Mouse (Mus musculus) intestine, embryonic 16.5 days (tissue): ENCODE data around the gene Scarf1. TPM values are rescaled to one million over a fixed set of nuclear protein-coding genes. Genes with fewer than 3 reads are reported as not detected.
A peak's percentile ranks its signal among the peaks of the same experiment; 100 is the strongest.

Experiments used
- ATAC-seq: fragments of 200-750 bp; cut with Nextera tagmentation; 2 replicates; pipeline ENCODE4 v1.8.0; 2017; ENCODE audit warnings: moderate TSS enrichment, moderate library complexity
- H3K27ac ChIP-seq: fragments of 300-500 bp; sonication (generic); 2 replicates; pipeline ENCODE4 v1.5.1; 2014; ENCODE audit warnings: mild to moderate bottlenecking, low read length
- H3K27me3 ChIP-seq: fragments of 300-500 bp; sonication (generic); replicated peaks from 2 replicates; pipeline ENCODE4 v1.6.1; 2014; ENCODE audit warnings: low read length, control low read depth, mixed read lengths; ENCODE audit not compliant: control insufficient read depth, insufficient read depth
- H3K36me3 ChIP-seq: fragments of 300-500 bp; sonication (generic); 2 replicates; pipeline ENCODE4 v1.6.1; 2014; ENCODE audit warnings: low read length, control low read depth; ENCODE audit not compliant: control insufficient read depth, insufficient read depth
- H3K4me1 ChIP-seq: fragments of 300-500 bp; sonication (generic); 2 replicates; pipeline ENCODE4 v1.6.1; 2014; ENCODE audit warnings: low read length, control low read depth, mixed read lengths; ENCODE audit not compliant: control insufficient read depth, insufficient read depth
- H3K4me2 ChIP-seq: fragments of 300-500 bp; sonication (generic); 2 replicates; pipeline ENCODE4 v1.6.1; 2014; ENCODE audit warnings: low read depth, low read length, control low read depth
- H3K4me3 ChIP-seq: fragments of 300-500 bp; sonication (generic); 2 replicates; pipeline ENCODE4 v1.5.1; 2014; ENCODE audit warnings: mild to moderate bottlenecking, low read length
- H3K9ac ChIP-seq: fragments of 300-500 bp; sonication (generic); 2 replicates; pipeline ENCODE4 v1.6.1; 2014; ENCODE audit warnings: low read depth, low read length
- H3K9me3 ChIP-seq: fragments of 300-500 bp; sonication (generic); 2 replicates; pipeline ENCODE4 v1.6.1; 2016; ENCODE audit warnings: low read length, control low read depth; ENCODE audit not compliant: control insufficient read depth
- WGBS: fragments of 180-500 bp; shearing (Covaris S2); extraction: QIAGEN DNeasy Blood & Tissue Kit; methylation state at CpG from one replicate; pipeline ENCODE4 v1.1.7; 2014; 5-methylcytosine and 5-hydroxymethylcytosine counted together
- polyA plus RNA-seq: library from polyadenylated mRNA; unstranded; fragments of >200 nt; fragmentation: Nextera tagmentation; extraction: Ambion mirVana; gene quantifications from 2 replicates; pipeline ENCODE4 v1.2.1, GENCODE M21; 2015

The Scarf1 gene
- polyA plus RNA-seq, 1 experiment from 2014 or later = 6.0 TPM

- H3K36me3 ChIP-seq = no peaks in the 10 kb centered on the region
- WGBS = 90% methylated on average over 6 of the region's 6 CpGs
- H3K4me1 ChIP-seq = peaks cover 21% of the 10 kb centered on the region
- H3K4me2 ChIP-seq = no peak overlapping the region
- H3K27ac ChIP-seq = no peak overlapping the region
- H3K9me3 ChIP-seq = no peaks in the 10 kb centered on the region
- ATAC-seq = no peak
- H3K27me3 ChIP-seq = no peaks in the 10 kb centered on the region
- H3K9ac ChIP-seq = no peak overlapping the region
- no peak overlapping the region for H3K4me3 ChIP-seq
Measured at GRCm38 (mm10) chr11:75557142-75557541, 43.8 kb downstream of the Scarf1 start.

DNA sequence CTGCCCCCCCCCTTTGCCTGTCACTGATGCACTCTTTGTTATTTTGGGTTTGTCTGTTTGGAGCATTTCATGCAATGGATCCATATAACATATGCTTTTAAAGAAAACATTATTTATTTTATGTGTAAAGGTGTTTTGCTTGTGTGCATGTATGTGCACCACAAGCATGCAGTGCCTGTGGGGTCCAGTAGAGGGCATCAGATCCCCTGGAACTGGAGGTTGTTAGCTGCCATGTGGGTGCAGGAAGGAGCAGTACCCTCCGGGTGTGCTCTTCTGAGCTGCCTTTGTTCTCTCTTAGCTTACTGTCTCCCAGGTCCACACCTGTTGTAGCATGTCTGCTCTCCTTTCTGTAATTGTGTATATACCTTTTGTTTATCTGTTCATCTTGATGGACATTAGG is 44.8 kb downstream of the Scarf1 start:
- 83% methylated on average over 1 of the region's 1 CpGs for WGBS
- H3K27ac ChIP-seq = no peak overlapping the region
- no peaks in the 10 kb centered on the region for H3K9me3 ChIP-seq
- no peaks in the 10 kb centered on the region for H3K27me3 ChIP-seq
- no peak overlapping the region for H3K9ac ChIP-seq
- no peak overlapping the region for H3K4me2 ChIP-seq
- H3K36me3 ChIP-seq = no peaks in the 10 kb centered on the region
- ATAC-seq = no peak
- no peak overlapping the region for H3K4me3 ChIP-seq
- H3K4me1 ChIP-seq = peaks cover 15% of the 10 kb centered on the region

DNA sequence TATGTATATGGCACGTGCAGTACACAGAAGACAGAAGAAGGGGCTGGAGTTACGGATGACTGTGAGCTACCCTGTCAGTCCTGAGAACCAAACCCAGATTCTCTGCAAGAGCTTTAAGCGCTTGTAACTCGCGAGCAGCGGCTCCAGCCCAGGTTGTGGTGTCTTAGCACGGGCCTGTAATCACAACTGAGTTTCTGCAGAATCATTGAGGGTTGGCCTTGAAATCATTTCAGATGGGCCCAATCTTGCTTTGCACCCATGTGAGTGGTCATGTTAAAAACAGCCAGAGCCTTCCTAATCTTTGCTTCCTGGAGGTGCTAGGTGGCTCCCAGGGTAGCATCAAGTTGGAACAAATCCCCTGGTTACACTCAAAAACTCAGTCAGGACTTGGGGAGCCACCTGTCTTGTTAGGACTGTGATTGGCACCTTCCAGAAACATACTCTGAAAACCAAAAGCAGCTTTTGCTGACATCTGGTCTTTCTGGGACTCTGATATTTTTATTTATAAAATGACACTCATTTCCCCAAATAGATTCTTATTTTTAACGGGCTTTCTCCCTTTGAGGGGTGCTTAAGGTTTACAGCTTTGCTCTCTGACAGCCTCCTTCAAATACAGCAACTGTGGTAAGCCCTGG is 46.6 kb downstream of the Scarf1 start:
- Histone ChIP-seq H3K4me3 (no peak overlapping the region), H3K9ac (no peak overlapping the region), H3K4me2 (no peak overlapping the region), H3K9me3 (no peaks in the 10 kb centered on the region), H3K36me3 (no peaks in the 10 kb centered on the region), H3K27me3 (no peaks in the 10 kb centered on the region), H3K27ac (peak overlapping the region; percentile 89), H3K4me1 (peaks cover 19% of the 10 kb centered on the region)
- ATAC-seq = no peak
- 85% methylated on average over 8 of the region's 8 CpGs for WGBS

- Histone ChIP-seq H3K27me3 (no peaks in the 10 kb centered on the region), H3K36me3 (no peaks in the 10 kb centered on the region), H3K4me2 (no peak overlapping the region), H3K9ac (0 out of 2 replicates have a peak overlapping the region, but pooled peaks have one; percentile 24), H3K4me1 (peaks cover 22% of the 10 kb centered on the region), H3K27ac (peak overlapping the region; percentile 89), H3K4me3 (no peak overlapping the region), H3K9me3 (no peaks in the 10 kb centered on the region)
- 52% methylated on average over 14 of the region's 14 CpGs for WGBS
- peak; percentile 92 for ATAC-seq
Measured at GRCm38 (mm10) chr11:75560530-75561409, 47.4 kb downstream of the Scarf1 start.

DNA sequence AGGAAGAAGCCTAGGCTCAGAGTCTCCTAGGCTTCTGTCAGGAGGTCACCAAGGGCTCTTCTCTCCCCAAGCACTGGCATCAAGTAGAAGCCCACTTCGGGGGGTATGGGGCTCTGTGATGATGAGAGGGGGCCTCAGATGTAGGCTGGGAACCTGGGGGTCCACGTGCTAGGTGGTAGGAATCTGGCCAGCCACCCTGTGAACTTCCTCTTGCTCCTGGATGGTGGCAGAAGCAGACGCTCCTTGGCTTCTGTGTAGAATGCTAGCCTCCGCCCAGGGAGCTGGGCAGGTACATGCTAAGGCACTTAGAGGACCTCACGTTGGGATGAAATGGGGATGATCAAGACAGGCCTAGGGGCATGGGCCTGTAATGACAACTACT is 48.1 kb downstream of the Scarf1 start:
- WGBS = 78% methylated on average over 5 of the region's 5 CpGs
- no peaks in the 10 kb centered on the region for H3K9me3 ChIP-seq
- peak overlapping the region; percentile 89 for H3K27ac ChIP-seq
- H3K36me3 ChIP-seq = no peaks in the 10 kb centered on the region
- peak; percentile 27 for ATAC-seq
- H3K4me2 ChIP-seq = no peak overlapping the region
- peaks cover 27% of the 10 kb centered on the region for H3K4me1 ChIP-seq
- H3K4me3 ChIP-seq = no peak overlapping the region
- 0 out of 2 replicates have a peak overlapping the region, but pooled peaks have one; percentile 24 for H3K9ac ChIP-seq
- H3K27me3 ChIP-seq = no peaks in the 10 kb centered on the region

GRCm38 (mm10) chr11:75562840-75563239 is 49.5 kb downstream of the Scarf1 start:
- Histone ChIP-seq H3K4me3 (no peak overlapping the region), H3K27ac (no peak overlapping the region), H3K27me3 (no peaks in the 10 kb centered on the region), H3K36me3 (no peaks in the 10 kb centered on the region), H3K9ac (no peak overlapping the region), H3K9me3 (no peaks in the 10 kb centered on the region), H3K4me2 (no peak overlapping the region), H3K4me1 (peaks cover 37% of the 10 kb centered on the region)
- no peak for ATAC-seq
- 90% methylated on average over 8 of the region's 8 CpGs for WGBS

DNA sequence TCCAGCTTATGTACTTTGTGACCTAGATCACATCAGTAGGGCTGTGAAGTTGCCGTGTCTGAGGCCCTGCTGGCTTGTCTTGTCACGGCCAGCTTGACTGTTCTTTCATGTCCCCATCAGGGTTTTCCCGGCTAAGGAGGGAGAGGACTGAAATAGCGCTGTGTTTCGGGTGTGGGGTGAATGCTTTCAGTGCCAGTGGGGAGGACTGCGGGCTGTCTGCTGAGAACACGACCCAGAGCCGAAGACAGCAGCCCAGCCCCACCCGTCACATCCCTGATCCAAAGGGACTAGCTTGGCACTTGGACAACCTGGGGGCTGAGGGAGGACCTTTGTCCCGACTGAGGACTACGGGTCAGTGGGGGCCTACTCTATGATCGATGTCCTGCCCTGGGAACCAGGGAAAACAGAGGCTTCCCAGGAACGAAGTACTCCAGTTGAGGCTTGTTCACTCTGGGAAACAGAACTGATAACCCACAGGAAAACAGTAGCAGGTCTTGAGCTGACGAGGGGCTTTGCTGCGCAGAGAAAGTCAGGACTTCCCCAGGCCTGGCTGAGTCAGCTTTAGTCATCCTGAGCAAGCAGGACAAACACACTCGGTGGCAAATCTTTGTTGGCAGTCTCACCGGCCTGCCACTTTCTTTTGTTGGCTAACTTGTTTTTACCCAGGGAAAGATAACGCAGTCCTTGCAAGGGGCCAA is 50.7 kb downstream of the Scarf1 start:
- peaks cover 44% of the 10 kb centered on the region for H3K4me1 ChIP-seq
- no peaks in the 10 kb centered on the region for H3K36me3 ChIP-seq
- H3K4me3 ChIP-seq = no peak overlapping the region
- ATAC-seq = no peak
- no peaks in the 10 kb centered on the region for H3K27me3 ChIP-seq
- H3K4me2 ChIP-seq = no peak overlapping the region
- no peaks in the 10 kb centered on the region for H3K9me3 ChIP-seq
- H3K9ac ChIP-seq = 0 out of 2 replicates have a peak overlapping the region, but pooled peaks have one; percentile 31
- 60% methylated on average over 18 of the region's 18 CpGs for WGBS
- H3K27ac ChIP-seq = peak overlapping the region; percentile 3

- WGBS = 81% methylated on average over 2 of the region's 2 CpGs
- H3K36me3 ChIP-seq = no peaks in the 10 kb centered on the region
- H3K4me2 ChIP-seq = no peak overlapping the region
- no peaks in the 10 kb centered on the region for H3K27me3 ChIP-seq
- no peak overlapping the region for H3K4me3 ChIP-seq
- no peak for ATAC-seq
- peak overlapping the region; percentile 12; the same call in 1 of the 2 replicates for H3K27ac ChIP-seq
- H3K9me3 ChIP-seq = no peaks in the 10 kb centered on the region
- peaks cover 37% of the 10 kb centered on the region for H3K4me1 ChIP-seq
- no peak overlapping the region for H3K9ac ChIP-seq
Measured at GRCm38 (mm10) chr11:75565849-75566248, 52.5 kb downstream of the Scarf1 start.
